Mouse (Mus musculus): ENCODE measurements around the gene Supt5. TPM values are rescaled to one million over a fixed set of nuclear protein-coding genes. Genes with fewer than 3 reads are reported as not detected.

The Supt5 gene
- polyA plus RNA-seq, 1 experiment from 2014 or later, result 80.6 TPM

GRCm38 (mm10) chr7:28382347-28382951 lies 43.9 kb upstream of the Supt5 start:
- Histone ChIP-seq H3K4me2 (ENCODE audit: low read length) (peak overlapping the region; percentile 41), H3K36me3 (ENCODE audit: control insufficient read depth, insufficient read depth, low read length) (peaks cover 12% of the 10 kb centered on the region), H3K4me1 (ENCODE audit: control insufficient read depth, insufficient read depth, low read length) (peaks cover 19% of the 10 kb centered on the region), H3K9ac (replicated peaks; ENCODE audit: low read length) (no peak overlapping the region; the same call in 1 of the 2 replicates), H3K4me3 (replicated peaks; ENCODE audit: low read depth, low read length) (no peak overlapping the region), H3K27me3 (ENCODE audit: control insufficient read depth, insufficient read depth, low read length) (no peaks in the 10 kb centered on the region), H3K27ac (replicated peaks; ENCODE audit: low read depth, low read length) (no peak overlapping the region), H3K9me3 (ENCODE audit: control insufficient read depth, low read length) (no peaks in the 10 kb centered on the region)
- ATAC-seq (ENCODE audit: low FRiP score, low TSS enrichment) (no peak), DNase-seq (no peak)
- WGBS, result 63% methylated on average over 12 of the region's 12 CpGs

GRCm38 (mm10) chr7:28381938-28382337 lies 43.4 kb upstream of the Supt5 start:
- H3K4me1 ChIP-seq (ENCODE audit: control insufficient read depth, insufficient read depth, low read length), result peaks cover 19% of the 10 kb centered on the region
- DNase-seq (peak; percentile 50), ATAC-seq (ENCODE audit: low FRiP score, low TSS enrichment) (no peak)
- WGBS, result 2% methylated on average over 20 of the region's 20 CpGs
- H3K27ac ChIP-seq (replicated peaks; ENCODE audit: low read depth, low read length), result peak overlapping the region; percentile 41; the same call in 1 of the 2 replicates
- H3K27me3 ChIP-seq (ENCODE audit: control insufficient read depth, insufficient read depth, low read length), result no peaks in the 10 kb centered on the region
- peak overlapping the region; percentile 41 for H3K4me2 ChIP-seq (ENCODE audit: low read length)
- no peaks in the 10 kb centered on the region for H3K9me3 ChIP-seq (ENCODE audit: control insufficient read depth, low read length)
- peak overlapping the region; percentile 14; the same call in 1 of the 2 replicates for H3K9ac ChIP-seq (replicated peaks; ENCODE audit: low read length)
- 0 out of 2 replicates have a peak overlapping the region, but pooled peaks have one; percentile 8 for H3K4me3 ChIP-seq (replicated peaks; ENCODE audit: low read depth, low read length)
- peaks cover 11% of the 10 kb centered on the region; the same call in 1 of the 2 replicates for H3K36me3 ChIP-seq (ENCODE audit: control insufficient read depth, insufficient read depth, low read length)

GRCm38 (mm10) chr7:28381017-28381790 lies 42.7 kb upstream of the Supt5 start:
- WGBS, result 4% methylated on average over 30 of the region's 30 CpGs
- Histone ChIP-seq H3K27ac (replicated peaks; ENCODE audit: low read depth, low read length) (peak overlapping the region; percentile 41), H3K9ac (replicated peaks; ENCODE audit: low read length) (0 out of 2 replicates have a peak overlapping the region, but pooled peaks have one; percentile 14), H3K4me3 (replicated peaks; ENCODE audit: low read depth, low read length) (no peak overlapping the region), H3K9me3 (ENCODE audit: control insufficient read depth, low read length) (no peaks in the 10 kb centered on the region), H3K4me2 (ENCODE audit: low read length) (peak overlapping the region; percentile 41), H3K4me1 (ENCODE audit: control insufficient read depth, insufficient read depth, low read length) (peaks cover 24% of the 10 kb centered on the region), H3K27me3 (ENCODE audit: control insufficient read depth, insufficient read depth, low read length) (no peaks in the 10 kb centered on the region), H3K36me3 (ENCODE audit: control insufficient read depth, insufficient read depth, low read length) (peaks cover 11% of the 10 kb centered on the region; the same call in 1 of the 2 replicates)
- ATAC-seq (ENCODE audit: low FRiP score, low TSS enrichment) (no peak), DNase-seq (peak; percentile 57)

GRCm38 (mm10) chr7:28380237-28381016 lies 41.9 kb upstream of the Supt5 start, which contains the start of gene Zfp36:
Zfp36 (minus strand) TSS chr7:28380253.
- Histone ChIP-seq H3K27ac (replicated peaks; ENCODE audit: low read depth, low read length) (peak within 1 kb of the TSS; percentile 52), H3K9me3 (ENCODE audit: control insufficient read depth, low read length) (no peaks in the 10 kb centered on the region), H3K4me1 (ENCODE audit: control insufficient read depth, insufficient read depth, low read length) (peaks cover 29% of the 10 kb centered on the region), H3K36me3 (ENCODE audit: control insufficient read depth, insufficient read depth, low read length) (peaks cover 3% of the 10 kb centered on the region; the same call in 1 of the 2 replicates), H3K9ac (replicated peaks; ENCODE audit: low read length) (peak within 1 kb of the TSS; percentile 66), H3K4me2 (ENCODE audit: low read length) (peak within 1 kb of the TSS; percentile 73), H3K4me3 (replicated peaks; ENCODE audit: low read depth, low read length) (peak within 1 kb of the TSS; percentile 45), H3K27me3 (ENCODE audit: control insufficient read depth, insufficient read depth, low read length) (no peaks in the 10 kb centered on the region)
- DNase-seq (no peak), ATAC-seq (ENCODE audit: low FRiP score, low TSS enrichment) (no peak)
- 54% methylated on average over 17 of the region's 17 CpGs for WGBS

GRCm38 (mm10) chr7:28378769-28379651 lies 40.5 kb upstream of the Supt5 start:
- Histone ChIP-seq H3K27ac (replicated peaks; ENCODE audit: low read depth, low read length) (peak overlapping the region; percentile 52), H3K9me3 (ENCODE audit: control insufficient read depth, low read length) (no peaks in the 10 kb centered on the region), H3K4me3 (replicated peaks; ENCODE audit: low read depth, low read length) (peak overlapping the region; percentile 45), H3K4me1 (ENCODE audit: control insufficient read depth, insufficient read depth, low read length) (peaks cover 29% of the 10 kb centered on the region), H3K4me2 (ENCODE audit: low read length) (peak overlapping the region; percentile 73), H3K36me3 (ENCODE audit: control insufficient read depth, insufficient read depth, low read length) (no peaks in the 10 kb centered on the region), H3K9ac (replicated peaks; ENCODE audit: low read length) (peak overlapping the region; percentile 66), H3K27me3 (ENCODE audit: control insufficient read depth, insufficient read depth, low read length) (no peaks in the 10 kb centered on the region)
- ATAC-seq (ENCODE audit: low FRiP score, low TSS enrichment) (peak; percentile 21; the same call in 1 of the 2 replicates), DNase-seq (peak; percentile 89)
- WGBS, result under 1% methylated on average over 53 of the region's 53 CpGs

- DNase-seq (no peak), ATAC-seq (ENCODE audit: low FRiP score, low TSS enrichment) (no peak)
- H3K36me3 ChIP-seq (ENCODE audit: control insufficient read depth, insufficient read depth, low read length), result no peaks in the 10 kb centered on the region
- H3K9me3 ChIP-seq (ENCODE audit: control insufficient read depth, low read length), result no peaks in the 10 kb centered on the region
- H3K27ac ChIP-seq (replicated peaks; ENCODE audit: low read depth, low read length), result no peak overlapping the region
- 51% methylated on average over 32 of the region's 32 CpGs for WGBS
- H3K4me2 ChIP-seq (ENCODE audit: low read length), result peak overlapping the region; percentile 73
- H3K4me3 ChIP-seq (replicated peaks; ENCODE audit: low read depth, low read length), result peak overlapping the region; percentile 45
- H3K4me1 ChIP-seq (ENCODE audit: control insufficient read depth, insufficient read depth, low read length), result peaks cover 29% of the 10 kb centered on the region
- no peaks in the 10 kb centered on the region for H3K27me3 ChIP-seq (ENCODE audit: control insufficient read depth, insufficient read depth, low read length)
- H3K9ac ChIP-seq (replicated peaks; ENCODE audit: low read length), result peak overlapping the region; percentile 66; the same call in 1 of the 2 replicates
Measured at GRCm38 (mm10) chr7:28378066-28378690, 39.6 kb upstream of the Supt5 start.

- Histone ChIP-seq H3K4me3 (replicated peaks; ENCODE audit: low read depth, low read length) (peak overlapping the region; percentile 45; the same call in 1 of the 2 replicates), H3K4me1 (ENCODE audit: control insufficient read depth, insufficient read depth, low read length) (peaks cover 25% of the 10 kb centered on the region), H3K27me3 (ENCODE audit: control insufficient read depth, insufficient read depth, low read length) (no peaks in the 10 kb centered on the region), H3K4me2 (ENCODE audit: low read length) (peak overlapping the region; percentile 73), H3K27ac (replicated peaks; ENCODE audit: low read depth, low read length) (no peak overlapping the region), H3K9me3 (ENCODE audit: control insufficient read depth, low read length) (no peaks in the 10 kb centered on the region), H3K9ac (replicated peaks; ENCODE audit: low read length) (no peak overlapping the region), H3K36me3 (ENCODE audit: control insufficient read depth, insufficient read depth, low read length) (no peaks in the 10 kb centered on the region)
- WGBS, result 80% methylated on average over 18 of the region's 18 CpGs
- ATAC-seq (ENCODE audit: low FRiP score, low TSS enrichment) (no peak), DNase-seq (no peak)
Measured at GRCm38 (mm10) chr7:28377190-28378065, 38.9 kb upstream of the Supt5 start.

Measured in midbrain, embryonic 14.5 days (tissue).